Mouse (Mus musculus): ENCODE measurements at regions not wholly inside any gene's neighbourhood (a gene's known extent, or its start where the extent isn't known, plus 50 kb on each side); places are given as distances from the start of the nearest gene placed in this dataset.

DNA sequence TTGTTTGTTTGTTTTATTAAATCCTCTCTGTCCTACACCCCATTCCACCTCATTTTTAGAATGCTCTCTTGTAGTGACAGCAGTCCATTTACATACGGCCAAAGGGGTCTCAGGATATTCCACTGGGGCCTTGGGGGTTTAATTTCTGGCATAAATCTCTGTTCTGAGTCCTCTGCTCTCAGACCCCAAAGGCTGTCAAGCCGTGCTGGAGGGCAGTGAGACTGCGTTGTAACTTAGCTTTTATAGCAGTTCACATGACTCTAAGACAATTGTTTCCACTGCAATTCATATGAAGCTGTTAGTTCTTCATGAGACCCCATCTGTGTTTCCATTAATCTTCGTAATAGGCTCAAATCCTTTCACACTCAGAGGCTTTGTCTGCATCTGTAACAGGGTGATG lies 614.9 kb downstream of the Inhba start:
- 44% methylated on average over 4 of the region's 4 CpGs for WGBS
- no peak for DNase-seq (ENCODE audit: low spot score)
- H3K36me3 ChIP-seq (replicated peaks; ENCODE audit: control insufficient read depth, insufficient read depth): no peaks in the 10 kb centered on the region
- no peak overlapping the region for H3K4me3 ChIP-seq (replicated peaks; ENCODE audit: low read length)
- ATAC-seq (ENCODE audit: low FRiP score): no peak
- no peaks in the 10 kb centered on the region for H3K9me3 ChIP-seq (ENCODE audit: control insufficient read depth, low read length)
- H3K4me1 ChIP-seq (replicated peaks; ENCODE audit: control insufficient read depth, insufficient read depth, low read length): no peaks in the 10 kb centered on the region
- H3K9ac ChIP-seq: no peak overlapping the region
- no peak overlapping the region for H3K27ac ChIP-seq
- H3K27me3 ChIP-seq (ENCODE audit: control insufficient read depth, insufficient read depth, low read length): no peaks in the 10 kb centered on the region
- H3K4me2 ChIP-seq (replicated peaks): no peak overlapping the region

GRCm38 (mm10) chr13:16633445-16634092 lies 621.9 kb downstream of the Inhba start:
- no peak overlapping the region for H3K4me3 ChIP-seq (replicated peaks; ENCODE audit: low read length)
- no peak overlapping the region for H3K4me2 ChIP-seq (replicated peaks)
- no peaks in the 10 kb centered on the region for H3K4me1 ChIP-seq (replicated peaks; ENCODE audit: control insufficient read depth, insufficient read depth, low read length)
- H3K9ac ChIP-seq: no peak overlapping the region
- 81% methylated on average over 5 of the region's 5 CpGs for WGBS
- no peaks in the 10 kb centered on the region for H3K36me3 ChIP-seq (replicated peaks; ENCODE audit: control insufficient read depth, insufficient read depth)
- no peaks in the 10 kb centered on the region for H3K27me3 ChIP-seq (ENCODE audit: control insufficient read depth, insufficient read depth, low read length)
- ATAC-seq (ENCODE audit: low FRiP score): no peak
- H3K27ac ChIP-seq: no peak overlapping the region
- no peaks in the 10 kb centered on the region for H3K9me3 ChIP-seq (ENCODE audit: control insufficient read depth, low read length)
- no peak for DNase-seq (ENCODE audit: low spot score)

GRCm38 (mm10) chr13:16636251-16636650 lies 624.6 kb downstream of the Inhba start:
- ATAC-seq (ENCODE audit: low FRiP score): no peak

GRCm38 (mm10) chr13:16641611-16642449 lies 630.2 kb downstream of the Inhba start:
- 0 out of 2 replicates have a peak, but pooled peaks cover 3% of the 10 kb centered on the region for H3K4me1 ChIP-seq (replicated peaks; ENCODE audit: control insufficient read depth, insufficient read depth, low read length)
- H3K27me3 ChIP-seq (ENCODE audit: control insufficient read depth, insufficient read depth, low read length): no peaks in the 10 kb centered on the region
- no peaks in the 10 kb centered on the region for H3K36me3 ChIP-seq (replicated peaks; ENCODE audit: control insufficient read depth, insufficient read depth)
- no peak overlapping the region for H3K27ac ChIP-seq
- H3K4me3 ChIP-seq (replicated peaks; ENCODE audit: low read length): no peak overlapping the region
- ATAC-seq (ENCODE audit: low FRiP score) (no peak), DNase-seq (ENCODE audit: low spot score) (no peak)
- no peak overlapping the region for H3K4me2 ChIP-seq (replicated peaks)
- no peak overlapping the region for H3K9ac ChIP-seq
- H3K9me3 ChIP-seq (ENCODE audit: control insufficient read depth, low read length): no peaks in the 10 kb centered on the region
- 59% methylated on average over 3 of the region's 3 CpGs for WGBS

More at GRCm38 (mm10) chr13:16636251-16636650, 624.6 kb downstream of the Inhba start:
- WGBS: 87% methylated on average over 2 of the region's 2 CpGs
- Histone ChIP-seq H3K4me2 (replicated peaks) (no peak overlapping the region), H3K36me3 (replicated peaks; ENCODE audit: control insufficient read depth, insufficient read depth) (no peaks in the 10 kb centered on the region), H3K4me1 (replicated peaks; ENCODE audit: control insufficient read depth, insufficient read depth, low read length) (no peaks in the 10 kb centered on the region), H3K4me3 (replicated peaks; ENCODE audit: low read length) (no peak overlapping the region), H3K9me3 (ENCODE audit: control insufficient read depth, low read length) (no peaks in the 10 kb centered on the region), H3K27me3 (ENCODE audit: control insufficient read depth, insufficient read depth, low read length) (no peaks in the 10 kb centered on the region), H3K27ac (no peak overlapping the region), H3K9ac (no peak overlapping the region)
- no peak for DNase-seq (ENCODE audit: low spot score)

DNA sequence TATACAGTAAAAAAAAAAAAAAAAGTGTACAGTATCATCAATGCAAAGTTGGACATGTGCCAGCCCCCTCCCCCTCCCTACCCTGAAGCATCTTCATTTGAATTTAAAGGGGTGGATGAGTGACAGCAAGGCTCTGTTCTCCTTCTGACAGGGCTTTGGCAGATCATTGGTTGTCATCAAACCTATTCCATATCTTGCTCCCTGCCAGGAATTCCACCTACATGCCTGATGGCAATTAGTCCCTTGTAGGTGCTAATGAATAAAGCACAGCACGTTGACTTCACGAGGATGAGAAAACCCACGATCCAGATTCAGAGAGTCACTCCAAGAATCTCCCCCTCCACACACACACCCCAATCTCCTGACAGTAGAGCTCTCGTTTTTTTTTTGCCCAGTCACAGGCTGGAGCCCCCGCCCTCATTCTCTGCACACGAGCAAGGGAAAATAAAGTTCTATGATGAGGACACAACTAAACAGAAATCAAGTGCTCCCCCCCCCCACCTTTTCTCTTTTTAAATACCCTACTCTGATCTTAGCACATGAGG lies 630.9 kb downstream of the Inhba start:
- H3K27ac ChIP-seq: no peak overlapping the region
- ATAC-seq (ENCODE audit: low FRiP score) (peak; percentile 65), DNase-seq (ENCODE audit: low spot score) (no peak)
- H3K9me3 ChIP-seq (ENCODE audit: control insufficient read depth, low read length): no peaks in the 10 kb centered on the region
- H3K4me2 ChIP-seq (replicated peaks): no peak overlapping the region
- 0 out of 2 replicates have a peak, but pooled peaks cover 3% of the 10 kb centered on the region for H3K4me1 ChIP-seq (replicated peaks; ENCODE audit: control insufficient read depth, insufficient read depth, low read length)
- no peak overlapping the region for H3K4me3 ChIP-seq (replicated peaks; ENCODE audit: low read length)
- no peaks in the 10 kb centered on the region for H3K36me3 ChIP-seq (replicated peaks; ENCODE audit: control insufficient read depth, insufficient read depth)
- H3K9ac ChIP-seq: no peak overlapping the region
- WGBS: 56% methylated on average over 6 of the region's 6 CpGs
- H3K27me3 ChIP-seq (ENCODE audit: control insufficient read depth, insufficient read depth, low read length): no peaks in the 10 kb centered on the region

GRCm38 (mm10) chr13:16645311-16645710 lies 633.7 kb downstream of the Inhba start:
- H3K4me1 ChIP-seq (replicated peaks; ENCODE audit: control insufficient read depth, insufficient read depth, low read length): 0 out of 2 replicates have a peak, but pooled peaks cover 3% of the 10 kb centered on the region
- no peak overlapping the region for H3K4me2 ChIP-seq (replicated peaks)
- H3K27me3 ChIP-seq (ENCODE audit: control insufficient read depth, insufficient read depth, low read length): no peaks in the 10 kb centered on the region
- WGBS: 66% methylated on average over 3 of the region's 3 CpGs
- no peaks in the 10 kb centered on the region for H3K9me3 ChIP-seq (ENCODE audit: control insufficient read depth, low read length)
- no peak overlapping the region for H3K27ac ChIP-seq
- DNase-seq (ENCODE audit: low spot score) (no peak), ATAC-seq (ENCODE audit: low FRiP score) (no peak)
- no peak overlapping the region for H3K9ac ChIP-seq
- H3K4me3 ChIP-seq (replicated peaks; ENCODE audit: low read length): no peak overlapping the region
- H3K36me3 ChIP-seq (replicated peaks; ENCODE audit: control insufficient read depth, insufficient read depth): no peaks in the 10 kb centered on the region

DNA sequence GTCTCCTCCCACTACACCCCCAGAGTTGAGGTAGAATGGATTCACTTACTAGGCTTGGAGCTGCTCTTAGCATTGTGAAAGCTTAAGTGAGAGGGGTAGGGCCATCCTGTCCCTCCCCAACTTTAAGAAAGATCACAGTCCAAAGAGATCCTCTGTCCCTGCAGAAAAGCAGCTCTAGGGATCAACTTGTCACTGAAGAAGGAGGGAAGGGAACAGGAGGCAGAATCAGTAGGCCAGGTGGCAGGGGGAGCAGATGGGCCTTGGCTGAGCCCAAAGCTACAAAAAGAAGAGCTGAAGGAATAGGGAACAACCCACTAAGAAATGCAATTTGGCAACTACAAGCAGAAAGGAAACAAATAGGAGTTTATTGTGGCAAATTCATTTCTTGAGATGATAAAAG lies 634.4 kb downstream of the Inhba start:
- no peak overlapping the region for H3K9ac ChIP-seq
- no peaks in the 10 kb centered on the region for H3K27me3 ChIP-seq (ENCODE audit: control insufficient read depth, insufficient read depth, low read length)
- ATAC-seq (ENCODE audit: low FRiP score): no peak
- DNase-seq (ENCODE audit: low spot score): no peak
- H3K36me3 ChIP-seq (replicated peaks; ENCODE audit: control insufficient read depth, insufficient read depth): no peaks in the 10 kb centered on the region
- H3K27ac ChIP-seq: no peak overlapping the region
- H3K4me1 ChIP-seq (replicated peaks; ENCODE audit: control insufficient read depth, insufficient read depth, low read length): 0 out of 2 replicates have a peak, but pooled peaks cover 3% of the 10 kb centered on the region
- H3K4me2 ChIP-seq (replicated peaks): no peak overlapping the region
- H3K9me3 ChIP-seq (ENCODE audit: control insufficient read depth, low read length): no peaks in the 10 kb centered on the region
- no peak overlapping the region for H3K4me3 ChIP-seq (replicated peaks; ENCODE audit: low read length)

- ATAC-seq (ENCODE audit: low FRiP score): no peak
- H3K9ac ChIP-seq: no peak overlapping the region
- no peaks in the 10 kb centered on the region for H3K36me3 ChIP-seq (replicated peaks; ENCODE audit: control insufficient read depth, insufficient read depth)
- no peak for DNase-seq (ENCODE audit: low spot score)
- H3K4me2 ChIP-seq (replicated peaks): no peak overlapping the region
- no peak overlapping the region for H3K27ac ChIP-seq
- no peaks in the 10 kb centered on the region for H3K9me3 ChIP-seq (ENCODE audit: control insufficient read depth, low read length)
- no peaks in the 10 kb centered on the region for H3K27me3 ChIP-seq (ENCODE audit: control insufficient read depth, insufficient read depth, low read length)
- no peak overlapping the region for H3K4me3 ChIP-seq (replicated peaks; ENCODE audit: low read length)
- H3K4me1 ChIP-seq (replicated peaks; ENCODE audit: control insufficient read depth, insufficient read depth, low read length): 0 out of 2 replicates have a peak, but pooled peaks cover 3% of the 10 kb centered on the region
These were observed 635.0 kb downstream of the Inhba start for GRCm38 (mm10) chr13:16646649-16647048.

DNA sequence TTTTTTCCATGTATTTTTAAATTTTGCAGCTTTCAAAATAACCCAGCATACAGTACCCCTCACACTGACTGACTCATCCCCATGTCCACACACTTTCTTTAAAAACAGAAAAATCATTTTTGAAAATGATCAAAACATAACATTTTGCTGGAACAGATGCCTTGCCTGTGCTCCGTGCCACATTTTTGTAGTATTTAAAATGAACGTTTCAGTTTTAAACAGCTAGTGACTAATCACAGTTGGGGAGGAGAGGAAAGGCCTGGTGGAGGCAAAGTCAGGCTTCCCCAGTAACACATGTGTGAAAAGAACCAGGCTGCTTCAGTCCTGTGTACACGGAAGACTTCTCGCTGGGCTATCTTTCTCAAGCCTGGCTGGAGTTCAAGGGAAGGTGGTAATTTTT lies 644.5 kb downstream of the Inhba start:
- H3K36me3 ChIP-seq (replicated peaks; ENCODE audit: control insufficient read depth, insufficient read depth): no peaks in the 10 kb centered on the region
- H3K9ac ChIP-seq: no peak overlapping the region
- no peaks in the 10 kb centered on the region for H3K9me3 ChIP-seq (ENCODE audit: control insufficient read depth, low read length)
- no peaks in the 10 kb centered on the region for H3K27me3 ChIP-seq (ENCODE audit: control insufficient read depth, insufficient read depth, low read length)
- no peak overlapping the region for H3K4me2 ChIP-seq (replicated peaks)
- H3K27ac ChIP-seq: no peak overlapping the region
- DNase-seq (ENCODE audit: low spot score) (no peak), ATAC-seq (ENCODE audit: low FRiP score) (no peak)
- H3K4me3 ChIP-seq (replicated peaks; ENCODE audit: low read length): no peak overlapping the region
- no peaks in the 10 kb centered on the region for H3K4me1 ChIP-seq (replicated peaks; ENCODE audit: control insufficient read depth, insufficient read depth, low read length)
- 87% methylated on average over 4 of the region's 4 CpGs for WGBS

Measured in hindbrain, embryonic 14.5 days (tissue).